Mouse (Mus musculus) cerebellum, adult 2 months (tissue): ENCODE results near the gene Ap1g2. TPM values are rescaled to one million over a fixed set of nuclear protein-coding genes. Genes with fewer than 3 reads are reported as not detected.

ENCODE experiments used
- DNase-seq, 2 experiments: peaks; one replicate each; pipeline ENCODE4 v3.0.0; 2021
- H3K27ac ChIP-seq: fragments of 200-500 bp; 2 replicates; pipeline ENCODE4 v1.5.1; 2012; ENCODE audit warnings: low read length, control low read depth, inconsistent platforms; ENCODE audit not compliant: insufficient read depth
- H3K27me3 ChIP-seq: fragments of 200-500 bp; 2 replicates; pipeline ENCODE4 v1.6.1; 2012; ENCODE audit warnings: inconsistent platforms, mild to moderate bottlenecking, low read length, moderate library complexity; ENCODE audit not compliant: control insufficient read depth, insufficient read depth
- H3K4me1 ChIP-seq: fragments of 200-500 bp; 2 replicates; pipeline ENCODE4 v1.6.1; 2011; ENCODE audit warnings: low read length; ENCODE audit not compliant: control insufficient read depth, insufficient read depth
- H3K4me3 ChIP-seq: fragments of 200-500 bp; replicated peaks from 2 replicates; pipeline ENCODE3; 2011; ENCODE audit warnings: mild to moderate bottlenecking, low read depth, low read length, control low read depth; ENCODE audit not compliant: insufficient read depth
- CTCF ChIP-seq: fragments of 200-500 bp; IDR thresholded peaks from 2 replicates; pipeline ENCODE4 v1.5.1; 2011; ENCODE audit warnings: low read depth, mild to moderate bottlenecking, control low read depth, low read length, moderate library complexity, borderline replicate concordance; ENCODE audit not compliant: insufficient read depth
- POLR2A ChIP-seq: fragments of 200-500 bp; IDR thresholded peaks from 2 replicates; pipeline ENCODE4 v1.6.1; 2011; ENCODE audit warnings: low read length, control low read depth, borderline replicate concordance; ENCODE audit not compliant: insufficient read depth
- WGBS: fragments of 180-500 bp; shearing (Covaris S2); methylation state at CpG from one replicate; pipeline ENCODE4 v1.1.7; 2018; 5-methylcytosine and 5-hydroxymethylcytosine counted together
- polyA plus RNA-seq: library from polyadenylated mRNA; depleted of rRNA; stranded (reverse); fragments of >200 nt; gene quantifications from 2 replicates; pipeline ENCODE4 v1.2.3, GENCODE M21; 2012; rRNA removed

Ap1g2 gene
- 18.6 and 19.1 TPM in 2 replicates for polyA plus RNA-seq

- H3K4me3 ChIP-seq = peak within 1 kb of the TSS; percentile 60
- peak within 1 kb of the TSS; percentile 88 for H3K27ac ChIP-seq
- DNase-seq = peak; percentile 87 to 89
- WGBS = under 1% methylated on average over 39 of the region's 39 CpGs
- no peaks in the 10 kb centered on the region for H3K27me3 ChIP-seq
- TF ChIP-seq POLR2A (peak; percentile 53; the same call in 1 of the 2 replicates), CTCF (peak; percentile 26; the same call in 1 of the 2 replicates)
- peaks cover 48% of the 10 kb centered on the region for H3K4me1 ChIP-seq
These were observed at the start of gene Ap1g2 for GRCm38 (mm10) chr14:55105836-55106809. Gene Ap1g2, minus strand, starts transcription at chr14:55106593.

DNA sequence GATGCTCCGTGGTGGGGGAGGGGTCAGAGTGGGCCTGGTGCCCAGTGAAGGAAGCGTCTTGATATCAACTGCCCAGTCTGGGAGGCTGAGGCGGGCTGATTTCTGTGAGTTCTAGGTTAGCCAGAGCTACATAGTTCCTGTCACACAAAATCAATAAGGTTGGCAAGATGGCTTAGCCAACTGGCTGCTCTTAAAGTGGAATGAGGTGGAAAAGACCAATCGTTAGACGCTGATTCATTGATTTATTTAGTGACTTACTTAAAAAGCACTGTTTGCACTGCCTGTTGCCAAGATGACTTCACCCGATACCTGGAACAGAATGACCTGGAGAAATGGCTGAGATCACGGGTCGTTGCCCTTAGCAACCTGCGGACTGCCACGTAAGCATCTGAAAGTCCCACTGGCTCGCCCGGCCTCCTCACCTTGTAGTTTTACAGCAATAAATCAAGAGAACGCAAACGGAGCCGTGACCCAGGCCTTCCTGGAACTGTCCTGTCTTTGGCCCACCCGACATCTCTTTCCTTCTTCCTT lies 46.6 kb upstream of the Ap1g2 start:
- WGBS = 93% methylated on average over 16 of the region's 16 CpGs
- peaks cover 3% of the 10 kb centered on the region; the same call in 1 of the 2 replicates for H3K4me1 ChIP-seq
- no peak overlapping the region for H3K27ac ChIP-seq
- TF ChIP-seq CTCF (no peak), POLR2A (no peak)
- DNase-seq = no peak
- no peak overlapping the region for H3K4me3 ChIP-seq
- no peaks in the 10 kb centered on the region for H3K27me3 ChIP-seq

- H3K27ac ChIP-seq = no peak overlapping the region
These were observed 45.8 kb upstream of the Ap1g2 start for GRCm38 (mm10) chr14:55152174-55152573.

DNA sequence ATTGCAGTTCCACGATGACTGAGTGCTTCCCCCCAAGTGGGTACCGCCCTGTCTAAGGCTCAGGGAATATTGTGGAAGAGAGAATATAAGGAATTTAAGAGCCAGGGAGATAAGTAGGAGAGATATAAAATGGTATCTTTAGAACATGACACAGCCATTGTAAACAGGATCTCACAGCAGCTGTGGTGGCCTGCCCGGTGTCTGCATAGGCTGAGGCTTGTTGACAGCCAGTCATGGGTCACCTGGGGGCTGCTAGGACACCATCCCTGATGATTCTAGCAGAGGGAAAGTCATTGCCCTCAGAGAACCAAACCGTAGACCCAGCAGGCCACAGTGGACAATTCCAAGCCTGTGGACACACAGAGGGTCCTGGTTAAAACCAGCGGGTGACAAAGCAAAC lies 44.6 kb upstream of the Ap1g2 start:
- Histone ChIP-seq H3K27ac (no peak overlapping the region), H3K27me3 (no peaks in the 10 kb centered on the region), H3K4me3 (no peak overlapping the region), H3K4me1 (peaks cover 3% of the 10 kb centered on the region; the same call in 1 of the 2 replicates)
- WGBS = 89% methylated on average over 5 of the region's 5 CpGs
- TF ChIP-seq CTCF = no peak
- no peak for TF ChIP-seq POLR2A
- no peak for DNase-seq

More at GRCm38 (mm10) chr14:55152174-55152573, 45.8 kb upstream of the Ap1g2 start:
- no peak for DNase-seq
- no peak overlapping the region for H3K4me3 ChIP-seq
- WGBS = 90% methylated on average over 4 of the region's 4 CpGs
- H3K27me3 ChIP-seq = no peaks in the 10 kb centered on the region
- H3K4me1 ChIP-seq = peaks cover 3% of the 10 kb centered on the region; the same call in 1 of the 2 replicates
- no peak for TF ChIP-seq CTCF
- TF ChIP-seq POLR2A = no peak

GRCm38 (mm10) chr14:55149041-55149440 lies 42.6 kb upstream of the Ap1g2 start:
- no peak for DNase-seq
- Histone ChIP-seq H3K4me1 (peaks cover 3% of the 10 kb centered on the region; the same call in 1 of the 2 replicates), H3K4me3 (no peak overlapping the region), H3K27ac (no peak overlapping the region), H3K27me3 (no peaks in the 10 kb centered on the region)
- WGBS = 63% methylated on average over 5 of the region's 5 CpGs
- TF ChIP-seq POLR2A = no peak
- no peak for TF ChIP-seq CTCF

GRCm38 (mm10) chr14:55148363-55148915 lies 42.0 kb upstream of the Ap1g2 start:
- 23% methylated on average over 5 of the region's 5 CpGs for WGBS
- Histone ChIP-seq H3K27ac (no peak overlapping the region), H3K27me3 (no peaks in the 10 kb centered on the region), H3K4me3 (no peak overlapping the region), H3K4me1 (peaks cover 3% of the 10 kb centered on the region; the same call in 1 of the 2 replicates)
- DNase-seq = peak; percentile 81 to 82
- TF ChIP-seq CTCF (peak; percentile 80), POLR2A (no peak)

DNA sequence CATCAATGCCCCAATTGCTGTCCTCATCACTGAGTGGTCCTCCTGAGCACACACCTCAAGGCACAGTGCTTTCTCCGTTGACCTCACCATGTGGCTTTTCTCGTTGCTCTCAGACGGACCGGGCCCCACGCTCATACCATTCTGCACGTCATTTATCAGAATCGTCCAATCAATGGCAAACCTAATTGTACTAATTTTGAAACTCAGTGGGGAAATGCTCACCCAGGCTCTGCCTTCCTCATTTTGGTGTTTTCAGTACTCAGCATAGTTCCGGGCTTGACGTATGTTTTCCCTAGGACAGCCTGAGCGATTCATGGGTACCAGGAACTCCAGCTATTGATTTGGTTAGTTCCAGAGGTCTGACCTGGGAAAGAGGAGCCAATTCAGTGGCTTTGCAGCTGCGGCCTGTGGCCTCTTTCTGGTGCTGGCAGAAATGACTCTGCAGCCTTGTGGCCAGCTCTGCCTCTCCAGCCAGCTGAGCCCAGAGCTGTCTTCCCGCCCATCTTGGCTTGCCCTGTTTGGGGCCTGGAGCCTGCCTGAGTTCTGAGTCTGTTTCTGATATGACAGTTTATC lies 40.5 kb upstream of the Ap1g2 start:
- no peak for DNase-seq
- TF ChIP-seq CTCF (no peak), POLR2A (no peak)
- H3K4me3 ChIP-seq = no peak overlapping the region

DNA sequence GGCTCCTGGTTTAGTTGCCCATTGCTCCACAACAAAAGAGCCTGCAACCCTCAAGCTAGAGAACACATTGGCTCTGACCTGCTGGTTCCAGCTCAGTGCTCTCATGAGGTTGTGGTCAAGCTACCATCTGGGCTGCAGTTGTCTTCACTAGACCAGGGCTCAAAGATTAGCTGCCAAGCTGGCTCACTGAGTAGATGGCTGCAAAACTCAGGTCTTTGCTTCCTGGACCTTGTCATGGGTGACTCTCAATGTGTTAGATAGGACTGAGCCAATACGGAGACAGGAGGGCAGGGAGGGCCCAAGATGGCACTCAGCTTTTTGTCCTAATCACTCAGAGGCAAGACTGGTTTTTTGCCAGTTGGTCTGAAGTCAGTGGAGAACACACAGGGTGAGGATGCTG lies 39.9 kb upstream of the Ap1g2 start:
- Histone ChIP-seq H3K4me3 (no peak overlapping the region), H3K27ac (no peak overlapping the region), H3K27me3 (no peaks in the 10 kb centered on the region), H3K4me1 (peaks cover 3% of the 10 kb centered on the region; the same call in 1 of the 2 replicates)
- TF ChIP-seq CTCF (no peak), POLR2A (no peak)
- 91% methylated on average over 1 of the region's 1 CpGs for WGBS
- DNase-seq = no peak

More for the DNA sequence above, 40.5 kb upstream of the Ap1g2 start:
- WGBS = 80% methylated on average over 12 of the region's 12 CpGs
- no peaks in the 10 kb centered on the region for H3K27me3 ChIP-seq
- no peak overlapping the region for H3K27ac ChIP-seq
- H3K4me1 ChIP-seq = peaks cover 3% of the 10 kb centered on the region; the same call in 1 of the 2 replicates
